Mouse (Mus musculus) hindbrain, embryonic 16.5 days (tissue): ENCODE results near the gene Ern2. TPM values are rescaled to one million over a fixed set of nuclear protein-coding genes. Genes with fewer than 3 reads are reported as not detected.

Experiments
- polyA plus RNA-seq: library from polyadenylated mRNA; unstranded; fragments of >200 nt; fragmentation: Nextera tagmentation; extraction: Ambion mirVana; gene quantifications from 2 replicates; pipeline ENCODE4 v1.2.1, GENCODE M21; 2015

The Ern2 gene
- polyA plus RNA-seq, 1 experiment from 2014 or later, result 1.9 TPM

Other genes starting within 250 kb of the Ern2 start
- 32.3 and 33.9 TPM in 2 replicates for gene Cog7, start 204.5 kb downstream of the Ern2 start, polyA plus RNA-seq
- 46.5 and 51.4 TPM in 2 replicates for gene Gga2, start 165.0 kb downstream of the Ern2 start, polyA plus RNA-seq
- 71.2 and 75.7 TPM in 2 replicates for gene Ubfd1, start 119.0 kb downstream of the Ern2 start, polyA plus RNA-seq
- gene Ears2, start 118.9 kb downstream of the Ern2 start, polyA plus RNA-seq, result 8.7 and 9.6 TPM in 2 replicates
- 694 and 758 TPM in 2 replicates for gene Ndufab1, start 84.3 kb downstream of the Ern2 start, polyA plus RNA-seq
- 3.8 and 5.3 TPM in 2 replicates for gene Palb2, start 53.2 kb downstream of the Ern2 start, polyA plus RNA-seq
- 165 and 167 TPM in 2 replicates for gene Dctn5, start 53.2 kb downstream of the Ern2 start, polyA plus RNA-seq
- 19.6 and 26.6 TPM in 2 replicates for gene Plk1, start 26.8 kb downstream of the Ern2 start, polyA plus RNA-seq
- 0.75 and 1.2 TPM in 2 replicates for gene Chp2, start 33.3 kb upstream of the Ern2 start, polyA plus RNA-seq
- 127 and 139 TPM in 2 replicates for gene Prkcb, start 102.5 kb upstream of the Ern2 start, polyA plus RNA-seq